Mouse (Mus musculus) stomach, postnatal 0 days (tissue): ENCODE measurements around the gene Fosl1. TPM values are rescaled to one million over a fixed set of nuclear protein-coding genes. Genes with fewer than 3 reads are reported as not detected.

Experiments
- ATAC-seq: fragments of 200-750 bp; cut with Nextera tagmentation; 2 replicates; pipeline ENCODE4 v1.8.0; 2017; ENCODE audit not compliant: low FRiP score, low TSS enrichment
- DNase-seq: peaks from one replicate; pipeline ENCODE4 v3.0.0-alpha.2; 2016; ENCODE audit warnings: low spot score
- H3K27ac ChIP-seq: fragments of 300-500 bp; sonication (generic); replicated peaks from 2 replicates; pipeline ENCODE4 v1.5.1; 2014; ENCODE audit warnings: mild to moderate bottlenecking, control low read depth
- H3K27me3 ChIP-seq: fragments of 300-500 bp; sonication (generic); 2 replicates; pipeline ENCODE4 v1.6.1; 2014; ENCODE audit warnings: low read length; ENCODE audit not compliant: control insufficient read depth, insufficient read depth
- H3K36me3 ChIP-seq: fragments of 300-500 bp; sonication (generic); 2 replicates; pipeline ENCODE4 v1.6.1; 2014; ENCODE audit warnings: low read length, mixed read lengths; ENCODE audit not compliant: control insufficient read depth, insufficient read depth
- H3K4me1 ChIP-seq: fragments of 300-500 bp; sonication (generic); replicated peaks from 2 replicates; pipeline ENCODE4 v1.6.1; 2014; ENCODE audit warnings: antibody characterized with exemption; ENCODE audit not compliant: control insufficient read depth, insufficient read depth
- H3K4me2 ChIP-seq: fragments of 300-500 bp; sonication (generic); replicated peaks from 2 replicates; pipeline ENCODE4 v1.6.1; 2014; ENCODE audit warnings: low read depth, mild to moderate bottlenecking, control low read depth, moderate library complexity
- H3K4me3 ChIP-seq: fragments of 300-500 bp; sonication (generic); 2 replicates; pipeline ENCODE4 v1.5.1; 2014; ENCODE audit warnings: low read depth, low read length, control low read depth
- H3K9ac ChIP-seq: fragments of 300-500 bp; sonication (generic); 2 replicates; pipeline ENCODE4 v1.6.1; 2014; ENCODE audit warnings: mild to moderate bottlenecking, low read length, control low read depth, mixed read lengths
- H3K9me3 ChIP-seq: fragments of 300-500 bp; sonication (generic); 2 replicates; pipeline ENCODE4 v1.6.1; 2016; ENCODE audit warnings: low read length; ENCODE audit not compliant: control insufficient read depth
- CTCF ChIP-seq: IDR thresholded peaks from 2 replicates; pipeline ENCODE4 v1.5.1; 2016; ENCODE audit warnings: antibody characterized with exemption, low read depth, mild to moderate bottlenecking, moderate library complexity
- EP300 ChIP-seq: optimal IDR thresholded peaks from 2 replicates; pipeline ENCODE3; 2016; ENCODE audit warnings: antibody characterized with exemption
- WGBS: fragments of 180-500 bp; shearing (Covaris S2); extraction: QIAGEN DNeasy Blood & Tissue Kit; methylation state at CpG from one replicate; pipeline ENCODE4 v1.1.7; 2014; 5-methylcytosine and 5-hydroxymethylcytosine counted together
- polyA plus RNA-seq: library from polyadenylated mRNA; unstranded; fragments of >200 nt; fragmentation: Nextera tagmentation; extraction: Ambion mirVana; gene quantifications from 2 replicates; pipeline ENCODE4 v1.2.1, GENCODE M21; 2015

The Fosl1 gene
- polyA plus RNA-seq, 1 experiment from 2014 or later, result 0.16 TPM

DNA sequence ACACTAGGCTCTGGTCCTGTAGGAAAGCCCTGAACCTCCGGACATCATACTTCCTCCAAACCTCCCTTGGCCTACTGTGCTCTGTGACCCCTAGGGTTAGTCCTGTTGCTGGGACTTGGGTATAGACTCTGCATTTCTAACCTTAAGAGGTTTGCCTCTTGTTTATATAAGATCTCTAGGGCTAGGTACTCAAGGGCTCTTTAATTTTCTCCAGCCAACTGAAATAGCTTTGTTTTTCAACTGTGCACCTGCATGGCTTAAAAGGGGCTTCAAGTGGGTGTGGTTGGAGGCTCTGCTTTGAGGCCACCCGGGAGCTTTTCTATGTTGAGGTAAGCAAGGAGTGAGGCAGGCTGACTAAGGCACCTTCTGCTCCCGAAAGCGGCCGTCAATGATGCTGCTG lies 37.1 kb downstream of the Fosl1 start:
- DNase-seq, result no peak
- no peak for TF ChIP-seq CTCF
- TF ChIP-seq EP300, result no peak
- no peaks in the 10 kb centered on the region for H3K4me1 ChIP-seq
- ATAC-seq, result no peak
- no peaks in the 10 kb centered on the region for H3K9me3 ChIP-seq
- H3K27ac ChIP-seq, result no peak overlapping the region
- no peak overlapping the region for H3K9ac ChIP-seq
- WGBS, result 89% methylated on average over 5 of the region's 5 CpGs
- no peak overlapping the region for H3K4me2 ChIP-seq
- no peak overlapping the region for H3K4me3 ChIP-seq
- no peaks in the 10 kb centered on the region for H3K27me3 ChIP-seq
- H3K36me3 ChIP-seq, result peaks cover 21% of the 10 kb centered on the region; the same call in 1 of the 2 replicates

DNA sequence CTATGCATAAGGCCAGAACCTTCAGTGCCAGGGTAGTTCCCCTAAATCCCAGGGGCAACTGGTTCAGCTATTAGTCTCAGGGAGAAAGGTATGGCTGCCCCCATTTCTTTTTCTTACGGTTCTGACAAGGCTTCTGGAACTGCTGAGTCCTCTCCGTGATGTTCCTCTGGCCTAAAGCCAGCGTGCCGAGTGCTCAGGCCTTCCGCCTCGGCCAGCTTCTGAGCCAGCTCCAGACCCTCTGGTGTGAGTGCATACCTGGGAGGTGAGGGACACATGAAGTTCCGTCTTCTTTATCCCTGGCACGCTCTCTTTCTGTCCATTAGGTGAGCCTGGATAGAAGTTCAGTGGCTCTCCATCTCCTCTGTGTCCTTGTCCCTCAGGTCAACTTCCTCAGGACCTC lies 38.0 kb downstream of the Fosl1 start:
- H3K4me2 ChIP-seq, result no peak overlapping the region
- ATAC-seq (no peak), DNase-seq (no peak)
- no peak overlapping the region for H3K27ac ChIP-seq
- H3K4me3 ChIP-seq, result no peak overlapping the region
- H3K9me3 ChIP-seq, result no peaks in the 10 kb centered on the region
- H3K4me1 ChIP-seq, result no peaks in the 10 kb centered on the region
- peaks cover 17% of the 10 kb centered on the region; the same call in 1 of the 2 replicates for H3K36me3 ChIP-seq
- WGBS, result 78% methylated on average over 8 of the region's 8 CpGs
- TF ChIP-seq CTCF, result no peak
- no peak for TF ChIP-seq EP300
- H3K9ac ChIP-seq, result no peak overlapping the region
- no peaks in the 10 kb centered on the region for H3K27me3 ChIP-seq

DNA sequence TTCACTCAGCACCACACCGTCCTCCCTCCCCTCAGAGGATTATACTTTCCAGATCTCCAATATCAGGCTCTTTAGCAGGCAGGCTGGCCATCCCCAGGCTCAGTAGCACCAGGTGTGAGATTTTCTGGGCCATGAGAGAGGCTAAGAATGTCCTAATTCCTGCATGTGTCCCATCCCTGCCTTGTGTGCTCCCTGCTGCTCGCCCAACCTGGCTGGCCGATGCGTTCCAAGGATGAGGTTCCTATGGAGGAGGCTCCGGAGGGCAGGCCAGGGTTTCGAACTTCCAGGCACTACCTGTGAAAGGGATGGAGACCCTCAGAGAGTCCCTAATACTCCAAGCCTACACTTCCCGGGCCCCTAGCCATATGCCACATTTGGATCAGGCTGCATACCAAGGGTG lies 38.5 kb downstream of the Fosl1 start:
- Histone ChIP-seq H3K27me3 (no peaks in the 10 kb centered on the region), H3K4me1 (no peaks in the 10 kb centered on the region), H3K27ac (no peak overlapping the region), H3K4me2 (no peak overlapping the region), H3K36me3 (peaks cover 15% of the 10 kb centered on the region; the same call in 1 of the 2 replicates), H3K9me3 (no peaks in the 10 kb centered on the region), H3K9ac (no peak overlapping the region), H3K4me3 (no peak overlapping the region)
- TF ChIP-seq CTCF (no peak), EP300 (no peak)
- DNase-seq, result no peak
- 92% methylated on average over 7 of the region's 7 CpGs for WGBS
- ATAC-seq, result no peak

DNA sequence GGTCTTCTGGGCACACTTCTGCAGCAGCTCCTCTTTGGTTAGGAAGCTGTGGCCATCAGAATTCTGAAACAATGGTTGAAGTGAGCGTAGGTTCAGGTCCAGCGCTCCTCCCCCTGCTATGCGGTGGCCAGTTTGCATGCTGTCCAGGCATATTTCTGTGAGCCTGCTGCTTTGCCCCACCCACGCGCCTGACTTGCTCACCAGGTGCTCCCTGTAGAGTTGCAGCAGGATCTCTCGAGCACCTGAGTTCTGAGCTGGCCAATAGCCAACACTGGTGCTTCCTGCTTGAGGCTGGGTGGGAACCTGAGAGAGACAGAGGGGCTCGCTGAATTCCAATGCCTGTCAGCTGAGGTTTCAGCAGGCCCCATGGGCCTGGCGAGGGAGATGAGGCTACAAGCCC lies 38.9 kb downstream of the Fosl1 start:
- H3K9ac ChIP-seq, result no peak overlapping the region
- TF ChIP-seq EP300 (no peak), CTCF (no peak)

DNA sequence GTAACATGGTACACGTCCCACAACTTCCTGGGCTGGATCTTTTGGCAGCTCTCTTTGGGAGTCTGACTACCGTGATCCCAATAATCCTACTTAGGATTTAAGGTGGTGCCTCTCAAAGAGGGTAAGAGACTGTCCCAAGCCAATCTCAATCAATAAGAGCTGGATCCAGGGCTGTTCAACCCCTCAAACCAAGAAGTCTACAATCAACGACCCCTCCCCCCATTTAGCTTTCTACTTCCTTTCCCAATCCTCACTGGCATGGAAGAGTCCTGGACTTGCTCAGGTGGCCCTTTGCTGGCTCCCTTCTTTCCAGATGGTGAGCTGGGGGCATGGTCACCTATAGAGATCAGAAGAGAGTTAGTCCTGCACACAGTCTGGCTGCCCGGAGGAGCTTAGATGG lies 39.4 kb downstream of the Fosl1 start:
- Histone ChIP-seq H3K4me3 (no peak overlapping the region), H3K4me1 (no peaks in the 10 kb centered on the region), H3K9ac (no peak overlapping the region), H3K9me3 (no peaks in the 10 kb centered on the region), H3K27ac (no peak overlapping the region; the same call in 1 of the 2 replicates), H3K36me3 (peaks cover 13% of the 10 kb centered on the region; the same call in 1 of the 2 replicates), H3K4me2 (no peak overlapping the region), H3K27me3 (no peaks in the 10 kb centered on the region)
- TF ChIP-seq CTCF (no peak), EP300 (no peak)
- WGBS, result 65% methylated on average over 4 of the region's 4 CpGs
- ATAC-seq, result no peak
- no peak for DNase-seq

More for the DNA sequence above, 38.9 kb downstream of the Fosl1 start:
- H3K36me3 ChIP-seq, result peaks cover 13% of the 10 kb centered on the region; the same call in 1 of the 2 replicates
- WGBS, result 67% methylated on average over 8 of the region's 8 CpGs
- no peaks in the 10 kb centered on the region for H3K27me3 ChIP-seq
- H3K4me2 ChIP-seq, result no peak overlapping the region
- ATAC-seq (no peak), DNase-seq (peak; percentile 64)
- no peak overlapping the region for H3K4me3 ChIP-seq
- no peaks in the 10 kb centered on the region for H3K9me3 ChIP-seq
- H3K4me1 ChIP-seq, result no peaks in the 10 kb centered on the region
- no peak overlapping the region; the same call in 1 of the 2 replicates for H3K27ac ChIP-seq

DNA sequence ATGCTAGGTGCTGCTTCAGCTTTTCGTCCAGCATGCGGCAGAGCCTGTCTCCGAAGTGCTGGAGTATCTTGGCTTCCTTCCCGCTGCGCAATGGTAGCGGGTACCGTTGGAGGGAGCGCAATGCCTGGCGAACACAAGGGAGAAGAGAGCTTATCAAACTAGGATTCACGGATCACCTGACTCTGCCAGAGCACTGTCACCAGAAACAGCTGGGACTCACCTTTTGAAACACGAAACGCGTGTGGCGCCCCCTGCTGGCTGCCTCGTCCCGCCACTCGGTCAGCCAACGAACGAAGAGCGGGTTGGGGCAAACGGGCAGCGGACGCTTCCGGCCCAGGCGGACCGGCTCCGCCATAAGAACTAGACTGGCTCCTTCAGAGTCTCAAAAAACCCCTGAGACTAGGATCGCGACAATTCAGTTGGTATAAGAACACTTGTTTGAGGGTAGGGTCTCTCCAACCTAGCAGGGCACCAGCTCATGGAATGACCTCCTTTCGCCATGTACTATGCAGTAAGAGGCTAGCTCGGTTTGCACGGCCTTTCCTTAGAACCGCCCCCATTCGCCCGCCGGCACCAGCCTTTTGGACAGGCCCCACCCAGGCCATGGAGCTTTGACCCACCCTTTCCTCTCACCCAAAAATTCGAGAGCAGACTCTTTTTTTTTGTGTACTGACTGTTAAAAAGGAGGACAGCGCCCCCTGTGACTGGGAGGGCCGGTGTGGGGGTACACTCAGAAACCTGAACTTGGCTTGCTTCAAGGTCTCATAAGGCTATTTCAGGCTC lies 40.6 kb downstream of the Fosl1 start, which contains the start of gene Mus81:
Gene Mus81, minus strand, starts transcription at position 635 of the 783 bp plus-strand sequence.
- no peaks in the 10 kb centered on the region for H3K4me1 ChIP-seq
- ATAC-seq (peak; percentile 74), DNase-seq (peak; percentile 96)
- peaks cover 10% of the 10 kb centered on the region; the same call in 1 of the 2 replicates for H3K36me3 ChIP-seq
- no peaks in the 10 kb centered on the region for H3K27me3 ChIP-seq
- peak within 1 kb of the TSS; percentile 45 for H3K4me3 ChIP-seq
- H3K27ac ChIP-seq, result peak within 1 kb of the TSS; percentile 96
- H3K9ac ChIP-seq, result peak within 1 kb of the TSS; percentile 55
- no peaks in the 10 kb centered on the region for H3K9me3 ChIP-seq
- H3K4me2 ChIP-seq, result peak within 1 kb of the TSS; percentile 70
- TF ChIP-seq CTCF, result peak; percentile 93
- peak; percentile 68 for TF ChIP-seq EP300
- under 1% methylated on average over 39 of the region's 39 CpGs for WGBS
